Mouse (Mus musculus): ENCODE measurements around the gene Gm13090. TPM values are rescaled to one million over a fixed set of nuclear protein-coding genes. Genes with fewer than 3 reads are reported as not detected.

The Gm13090 gene
- polyA plus RNA-seq, 1 experiment from 2014 or later: not detected

DNA sequence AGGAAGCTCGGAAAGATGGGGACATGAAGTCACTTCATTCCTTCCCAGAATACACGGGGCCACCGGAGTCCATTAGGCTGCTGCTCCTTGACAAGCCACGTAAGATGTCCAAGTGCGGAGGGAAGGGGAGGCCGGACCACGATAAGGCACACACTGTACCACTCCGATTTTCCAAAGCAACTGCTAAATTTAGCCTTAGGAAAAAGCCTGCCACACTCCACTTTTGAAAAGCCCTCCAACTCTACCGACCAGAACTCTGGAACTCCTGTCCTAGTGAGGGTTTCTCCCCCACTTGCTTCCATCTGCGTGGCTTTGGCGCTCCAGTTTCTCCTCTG is 7.7 kb downstream of the Gm13090 start:
- Histone ChIP-seq H3K9me3 (ENCODE audit: control insufficient read depth, low read length) (no peaks in the 10 kb centered on the region), H3K36me3 (ENCODE audit: control insufficient read depth, insufficient read depth, low read length) (no peaks in the 10 kb centered on the region), H3K4me3 (ENCODE audit: control insufficient read depth in 1 of 2, insufficient read depth in 1 of 2, low read depth in 1 of 2, low read length in 2 of 2) (peak overlapping the region; percentile 16 to 27), H3K9ac (ENCODE audit: low read length) (peak overlapping the region; percentile 68), H3K4me2 (ENCODE audit: low read length) (peak overlapping the region; percentile 59), H3K4me1 (ENCODE audit: control insufficient read depth in 2 of 2, insufficient read depth in 2 of 2, low read length in 2 of 2) (peaks cover 34 to 63% of the 10 kb centered on the region in 2 experiments), H3K27me3 (ENCODE audit: control insufficient read depth, insufficient read depth, low read length) (no peaks in the 10 kb centered on the region), H3K27ac (replicated peaks in 1 of 2; ENCODE audit: control insufficient read depth in 1 of 2, insufficient read depth in 1 of 2, low read depth in 2 of 2, low read length in 2 of 2) (peak overlapping the region; percentile 98 to 99)
- WGBS: 30% methylated on average over 11 of the region's 11 CpGs
- ATAC-seq (ENCODE audit: insufficient number of reproducible peaks, insufficient read depth, low FRiP score, low read depth): peak; percentile 27

DNA sequence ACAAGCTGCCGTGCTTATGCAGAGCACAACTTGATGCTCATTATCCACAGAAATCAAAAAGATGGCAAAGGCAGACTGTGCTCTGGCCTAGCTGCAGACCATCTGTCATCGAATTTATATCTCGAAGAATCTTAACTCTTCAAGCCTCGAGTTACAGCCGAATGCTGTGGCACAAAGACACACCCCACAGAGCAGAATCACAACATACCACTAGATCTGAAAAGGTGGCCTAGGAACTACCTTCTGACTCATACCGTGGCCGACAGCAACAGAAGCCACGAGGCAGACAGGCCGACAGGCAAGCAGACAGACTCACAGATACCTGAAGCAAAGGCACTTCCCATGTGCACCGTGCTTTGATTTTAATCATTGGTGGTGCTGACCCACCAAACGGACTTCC is 14.3 kb downstream of the Gm13090 start:
- peak overlapping the region; percentile 62 for H3K4me2 ChIP-seq (ENCODE audit: low read length)
- H3K9ac ChIP-seq (ENCODE audit: low read length): peak overlapping the region; percentile 63
- peak overlapping the region; percentile 89 to 91 for H3K27ac ChIP-seq (replicated peaks in 1 of 2; ENCODE audit: control insufficient read depth in 1 of 2, insufficient read depth in 1 of 2, low read depth in 2 of 2, low read length in 2 of 2)
- H3K4me1 ChIP-seq (ENCODE audit: control insufficient read depth in 2 of 2, insufficient read depth in 2 of 2, low read length in 2 of 2): peaks cover 26 to 54% of the 10 kb centered on the region in 2 experiments
- no peaks in the 10 kb centered on the region for H3K36me3 ChIP-seq (ENCODE audit: control insufficient read depth, insufficient read depth, low read length)
- peak overlapping the region in 1 of 2 experiments; percentile 27; a peak in 1 of 4 replicates for H3K4me3 ChIP-seq (ENCODE audit: control insufficient read depth in 1 of 2, insufficient read depth in 1 of 2, low read depth in 1 of 2, low read length in 2 of 2)
- ATAC-seq (ENCODE audit: insufficient number of reproducible peaks, insufficient read depth, low FRiP score, low read depth): no peak
- WGBS: 51% methylated on average over 11 of the region's 11 CpGs
- no peaks in the 10 kb centered on the region; the same call in 1 of the 2 replicates for H3K27me3 ChIP-seq (ENCODE audit: control insufficient read depth, insufficient read depth, low read length)
- H3K9me3 ChIP-seq (ENCODE audit: control insufficient read depth, low read length): no peaks in the 10 kb centered on the region

DNA sequence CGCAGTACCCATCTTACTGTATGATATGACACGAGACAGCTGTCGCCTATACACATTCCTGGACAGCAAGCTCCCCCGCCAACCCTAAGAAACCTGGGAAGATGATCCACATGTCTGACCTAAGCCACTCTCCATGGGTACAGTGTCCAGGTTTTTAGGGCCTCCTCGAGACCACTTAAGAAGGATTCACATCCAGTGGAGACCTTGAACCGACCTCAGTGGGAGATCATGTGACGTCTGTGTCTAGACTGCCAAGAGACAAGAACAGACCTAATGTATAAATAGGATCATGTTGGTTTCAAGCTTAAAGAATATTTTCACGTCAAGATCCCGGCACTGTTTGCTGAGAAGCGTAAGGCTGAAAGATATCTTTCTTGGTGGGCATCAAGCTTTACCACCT is 14.8 kb downstream of the Gm13090 start:
- peak overlapping the region; percentile 62 for H3K4me2 ChIP-seq (ENCODE audit: low read length)
- H3K4me1 ChIP-seq (ENCODE audit: control insufficient read depth in 2 of 2, insufficient read depth in 2 of 2, low read length in 2 of 2): peaks cover 21 to 49% of the 10 kb centered on the region in 2 experiments
- H3K36me3 ChIP-seq (ENCODE audit: control insufficient read depth, insufficient read depth, low read length): no peaks in the 10 kb centered on the region
- H3K4me3 ChIP-seq (ENCODE audit: control insufficient read depth in 1 of 2, insufficient read depth in 1 of 2, low read depth in 1 of 2, low read length in 2 of 2): peak overlapping the region; percentile 27 to 35; a peak in 3 of 4 replicates
- no peaks in the 10 kb centered on the region; the same call in 1 of the 2 replicates for H3K27me3 ChIP-seq (ENCODE audit: control insufficient read depth, insufficient read depth, low read length)
- peak overlapping the region; percentile 63 for H3K9ac ChIP-seq (ENCODE audit: low read length)
- 36% methylated on average over 10 of the region's 10 CpGs for WGBS
- no peaks in the 10 kb centered on the region for H3K9me3 ChIP-seq (ENCODE audit: control insufficient read depth, low read length)
- no peak for ATAC-seq (ENCODE audit: insufficient number of reproducible peaks, insufficient read depth, low FRiP score, low read depth)
- peak overlapping the region; percentile 89 to 91 for H3K27ac ChIP-seq (replicated peaks in 1 of 2; ENCODE audit: control insufficient read depth in 1 of 2, insufficient read depth in 1 of 2, low read depth in 2 of 2, low read length in 2 of 2)

DNA sequence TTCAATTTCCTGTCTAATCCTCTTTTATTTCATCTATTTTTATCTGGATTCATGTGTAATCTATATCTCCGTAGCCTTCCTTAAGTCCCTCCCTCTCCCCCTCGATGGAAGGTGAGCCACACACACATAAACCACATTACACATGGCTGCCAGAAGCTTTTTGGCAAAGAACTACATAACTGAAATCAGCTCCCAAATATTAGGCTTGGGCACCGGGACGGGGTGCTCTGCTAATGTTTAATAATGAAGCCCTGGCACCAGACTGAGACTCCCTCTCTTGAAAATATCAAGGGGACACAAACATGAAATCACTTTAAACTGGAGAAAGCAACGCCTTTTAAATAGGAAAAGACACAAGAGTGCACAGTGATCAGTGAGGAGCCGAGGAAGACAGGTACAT is 16.5 kb downstream of the Gm13090 start:
- H3K9me3 ChIP-seq (ENCODE audit: control insufficient read depth, low read length): no peaks in the 10 kb centered on the region
- H3K36me3 ChIP-seq (ENCODE audit: control insufficient read depth, insufficient read depth, low read length): no peaks in the 10 kb centered on the region
- peaks cover 16 to 39% of the 10 kb centered on the region in 2 experiments for H3K4me1 ChIP-seq (ENCODE audit: control insufficient read depth in 2 of 2, insufficient read depth in 2 of 2, low read length in 2 of 2)
- no peak for ATAC-seq (ENCODE audit: insufficient number of reproducible peaks, insufficient read depth, low FRiP score, low read depth)
- peak overlapping the region; percentile 55 to 95 for H3K27ac ChIP-seq (replicated peaks in 1 of 2; ENCODE audit: control insufficient read depth in 1 of 2, insufficient read depth in 1 of 2, low read depth in 2 of 2, low read length in 2 of 2)
- peak overlapping the region; percentile 80 for H3K4me2 ChIP-seq (ENCODE audit: low read length)
- H3K9ac ChIP-seq (ENCODE audit: low read length): peak overlapping the region; percentile 97
- H3K27me3 ChIP-seq (ENCODE audit: control insufficient read depth, insufficient read depth, low read length): peaks cover 6% of the 10 kb centered on the region; the same call in 1 of the 2 replicates
- 49% methylated on average over 6 of the region's 6 CpGs for WGBS
- peak overlapping the region in 1 of 2 experiments; percentile 87; a peak in 2 of 4 replicates for H3K4me3 ChIP-seq (ENCODE audit: control insufficient read depth in 1 of 2, insufficient read depth in 1 of 2, low read depth in 1 of 2, low read length in 2 of 2)

DNA sequence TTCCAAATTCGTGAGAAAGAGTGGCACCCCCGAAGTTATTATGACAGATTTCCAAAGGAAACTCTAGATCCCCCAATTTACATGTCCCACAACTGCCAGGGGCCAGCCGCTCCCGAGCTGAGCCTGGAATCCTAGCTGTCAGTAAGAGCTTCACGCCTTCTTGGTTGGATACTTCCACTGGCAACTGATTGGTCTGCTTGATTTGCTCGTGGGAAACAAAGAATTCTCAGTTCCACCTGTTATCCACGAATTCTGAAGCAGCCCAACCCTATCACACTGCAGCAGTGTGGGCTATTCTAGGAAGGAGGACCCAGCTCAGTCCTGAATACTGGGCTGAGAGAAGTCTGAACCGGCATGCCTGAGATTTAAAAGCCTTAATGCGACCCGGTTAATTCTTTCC is 17.1 kb downstream of the Gm13090 start:
- Histone ChIP-seq H3K27ac (replicated peaks in 1 of 2; ENCODE audit: control insufficient read depth in 1 of 2, insufficient read depth in 1 of 2, low read depth in 2 of 2, low read length in 2 of 2) (peak overlapping the region; percentile 80 to 95), H3K9me3 (ENCODE audit: control insufficient read depth, low read length) (no peaks in the 10 kb centered on the region), H3K4me3 (ENCODE audit: control insufficient read depth in 1 of 2, insufficient read depth in 1 of 2, low read depth in 1 of 2, low read length in 2 of 2) (peak overlapping the region; percentile 33 to 87), H3K27me3 (ENCODE audit: control insufficient read depth, insufficient read depth, low read length) (peaks cover 6% of the 10 kb centered on the region; the same call in 1 of the 2 replicates), H3K4me2 (ENCODE audit: low read length) (peak overlapping the region; percentile 80), H3K4me1 (ENCODE audit: control insufficient read depth in 2 of 2, insufficient read depth in 2 of 2, low read length in 2 of 2) (peaks cover 16 to 37% of the 10 kb centered on the region in 2 experiments), H3K9ac (ENCODE audit: low read length) (peak overlapping the region; percentile 97), H3K36me3 (ENCODE audit: control insufficient read depth, insufficient read depth, low read length) (no peaks in the 10 kb centered on the region)
- ATAC-seq (ENCODE audit: insufficient number of reproducible peaks, insufficient read depth, low FRiP score, low read depth): no peak
- 23% methylated on average over 10 of the region's 10 CpGs for WGBS

DNA sequence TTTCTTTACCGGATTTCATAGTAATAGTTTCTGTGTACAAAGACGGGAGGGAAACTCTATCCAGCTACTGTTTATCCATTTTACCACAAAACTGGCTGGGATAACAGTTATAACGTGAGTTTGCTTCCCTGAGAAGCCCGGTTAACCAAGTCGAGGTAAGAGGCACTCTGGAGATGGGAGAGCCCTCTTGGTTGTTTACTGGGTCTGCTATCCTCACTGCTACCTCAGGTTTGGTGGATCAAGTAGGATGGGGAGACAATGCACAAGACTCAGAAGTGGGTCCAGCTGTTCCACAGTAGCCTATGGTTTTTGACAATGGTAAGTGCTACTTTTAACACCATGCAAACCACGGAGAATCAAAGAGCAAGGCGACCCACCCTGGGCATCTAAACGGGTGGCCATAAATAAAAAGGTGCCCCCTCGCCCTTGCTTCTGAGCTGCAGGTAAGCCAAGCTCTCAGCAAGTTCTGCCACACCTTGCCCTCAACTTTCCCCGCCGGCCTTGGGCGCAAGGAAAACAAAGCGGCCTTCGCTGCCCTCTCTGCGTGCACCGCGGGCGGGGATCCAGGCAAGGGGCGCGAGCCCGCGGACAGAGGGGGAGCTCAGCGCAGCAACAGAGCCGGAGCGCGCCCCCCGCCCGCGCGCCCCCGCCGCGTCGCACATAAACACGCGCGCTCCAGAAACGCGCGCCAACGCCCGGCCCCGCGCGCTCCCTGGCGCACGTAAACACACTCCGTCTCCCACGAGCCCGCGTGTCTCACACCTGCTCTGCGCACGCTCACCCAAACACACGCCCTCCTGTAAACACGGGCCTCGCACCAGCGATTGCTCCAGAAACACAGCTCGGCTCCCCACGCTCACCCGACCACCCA is 18.0 kb downstream of the Gm13090 start:
- no peak for ATAC-seq (ENCODE audit: insufficient number of reproducible peaks, insufficient read depth, low FRiP score, low read depth)
- Histone ChIP-seq H3K4me3 (ENCODE audit: control insufficient read depth in 1 of 2, insufficient read depth in 1 of 2, low read depth in 1 of 2, low read length in 2 of 2) (peak overlapping the region; percentile 55 to 87), H3K4me1 (ENCODE audit: control insufficient read depth in 2 of 2, insufficient read depth in 2 of 2, low read length in 2 of 2) (peaks cover 13 to 32% of the 10 kb centered on the region in 2 experiments), H3K9ac (ENCODE audit: low read length) (peak overlapping the region; percentile 97), H3K27ac (replicated peaks in 1 of 2; ENCODE audit: control insufficient read depth in 1 of 2, insufficient read depth in 1 of 2, low read depth in 2 of 2, low read length in 2 of 2) (peak overlapping the region; percentile 90 to 95), H3K4me2 (ENCODE audit: low read length) (peak overlapping the region; percentile 80), H3K36me3 (ENCODE audit: control insufficient read depth, insufficient read depth, low read length) (no peaks in the 10 kb centered on the region), H3K27me3 (ENCODE audit: control insufficient read depth, insufficient read depth, low read length) (peaks cover 6% of the 10 kb centered on the region; the same call in 1 of the 2 replicates), H3K9me3 (ENCODE audit: control insufficient read depth, low read length) (no peaks in the 10 kb centered on the region)
- 3% methylated on average over 60 of the region's 60 CpGs for WGBS

DNA sequence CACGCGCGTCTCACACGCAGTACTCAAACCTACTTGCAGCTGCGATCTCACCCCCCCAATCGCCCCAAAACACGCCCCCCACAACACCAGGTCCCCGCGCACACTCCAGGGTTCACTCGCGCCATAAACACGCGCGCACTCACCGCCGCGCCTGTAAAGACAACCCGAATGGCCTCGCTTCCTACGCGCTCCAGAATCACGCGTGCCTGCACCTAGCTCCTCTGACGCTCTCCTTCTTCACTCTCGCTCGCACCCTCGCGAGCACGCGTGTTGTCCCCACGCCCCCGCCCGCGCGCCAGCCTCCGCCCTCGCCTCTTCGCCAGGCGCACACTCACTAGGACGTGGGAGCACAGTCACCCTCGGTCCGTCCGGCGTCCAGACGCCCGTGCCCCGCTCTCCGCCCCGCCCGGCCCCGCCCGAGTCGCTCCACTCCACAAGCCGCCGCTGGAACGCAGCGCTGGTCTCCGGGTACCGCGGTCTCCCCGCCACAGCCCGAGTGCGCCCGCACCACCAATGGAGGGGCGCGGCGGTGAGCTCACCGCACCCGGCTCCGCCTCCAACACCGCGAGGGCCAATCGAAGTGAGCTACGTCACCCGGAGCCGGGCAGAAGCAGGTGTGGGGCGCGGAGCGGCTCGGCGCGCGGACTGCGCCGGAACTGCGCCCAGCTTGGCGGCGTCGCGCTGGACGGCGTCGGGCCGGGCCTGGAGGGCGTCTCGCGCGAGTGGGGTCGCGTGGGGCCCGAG is 18.8 kb downstream of the Gm13090 start:
- Histone ChIP-seq H3K4me1 (ENCODE audit: control insufficient read depth in 2 of 2, insufficient read depth in 2 of 2, low read length in 2 of 2) (peaks cover 9 to 24% of the 10 kb centered on the region in 2 experiments), H3K9ac (ENCODE audit: low read length) (peak overlapping the region; percentile 97), H3K9me3 (ENCODE audit: control insufficient read depth, low read length) (no peaks in the 10 kb centered on the region), H3K27ac (replicated peaks in 1 of 2; ENCODE audit: control insufficient read depth in 1 of 2, insufficient read depth in 1 of 2, low read depth in 2 of 2, low read length in 2 of 2) (peak overlapping the region; percentile 90 to 95), H3K36me3 (ENCODE audit: control insufficient read depth, insufficient read depth, low read length) (no peaks in the 10 kb centered on the region), H3K4me3 (ENCODE audit: control insufficient read depth in 1 of 2, insufficient read depth in 1 of 2, low read depth in 1 of 2, low read length in 2 of 2) (peak overlapping the region; percentile 55 to 87), H3K4me2 (ENCODE audit: low read length) (peak overlapping the region; percentile 80), H3K27me3 (ENCODE audit: control insufficient read depth, insufficient read depth, low read length) (peaks cover 6% of the 10 kb centered on the region; the same call in 1 of the 2 replicates)
- WGBS: under 1% methylated on average over 98 of the region's 101 CpGs
- peak; percentile 97 for ATAC-seq (ENCODE audit: insufficient number of reproducible peaks, insufficient read depth, low FRiP score, low read depth)
